Mouse (Mus musculus): ENCODE measurements at regions not wholly inside any gene's neighbourhood (a gene's known extent, or its start where the extent isn't known, plus 50 kb on each side); places are given as distances from the start of the nearest gene placed in this dataset.

GRCm38 (mm10) chr12:8868690-8869089 lies 52.8 kb upstream of the Laptm4a start:
- TF ChIP-seq POLR2AphosphoS2 (IDR thresholded peaks at IDR 0.05; ENCODE audit: insufficient read length, low read depth) (no peak), POLR2A (IDR thresholded peaks at IDR 0.05; ENCODE audit: insufficient read length, low read depth) (no peak)
